Mouse (Mus musculus) frontal cortex, postnatal 10 days (tissue): ENCODE data around the gene Marcks.
A peak's percentile ranks its signal among the peaks of the same experiment; 100 is the strongest.
"Not testable (repeated sequence)": the region's sequence is repeated elsewhere in the genome, so short reads cannot be mapped to it uniquely, and the experiment has no call there.

ENCODE experiments used
- DNase-seq, 2 experiments: peaks; one replicate each; pipeline ENCODE4 v3.0.0; 2022; ENCODE audit warnings: low spot score in 2 of 2, mixed read lengths in 1 of 2

The Marcks gene

GRCm38 (mm10) chr10:37135951-37136751, 2.6 kb downstream of the Marcks start:
- DNase-seq, result peak; percentile 27 to 47

DNA sequence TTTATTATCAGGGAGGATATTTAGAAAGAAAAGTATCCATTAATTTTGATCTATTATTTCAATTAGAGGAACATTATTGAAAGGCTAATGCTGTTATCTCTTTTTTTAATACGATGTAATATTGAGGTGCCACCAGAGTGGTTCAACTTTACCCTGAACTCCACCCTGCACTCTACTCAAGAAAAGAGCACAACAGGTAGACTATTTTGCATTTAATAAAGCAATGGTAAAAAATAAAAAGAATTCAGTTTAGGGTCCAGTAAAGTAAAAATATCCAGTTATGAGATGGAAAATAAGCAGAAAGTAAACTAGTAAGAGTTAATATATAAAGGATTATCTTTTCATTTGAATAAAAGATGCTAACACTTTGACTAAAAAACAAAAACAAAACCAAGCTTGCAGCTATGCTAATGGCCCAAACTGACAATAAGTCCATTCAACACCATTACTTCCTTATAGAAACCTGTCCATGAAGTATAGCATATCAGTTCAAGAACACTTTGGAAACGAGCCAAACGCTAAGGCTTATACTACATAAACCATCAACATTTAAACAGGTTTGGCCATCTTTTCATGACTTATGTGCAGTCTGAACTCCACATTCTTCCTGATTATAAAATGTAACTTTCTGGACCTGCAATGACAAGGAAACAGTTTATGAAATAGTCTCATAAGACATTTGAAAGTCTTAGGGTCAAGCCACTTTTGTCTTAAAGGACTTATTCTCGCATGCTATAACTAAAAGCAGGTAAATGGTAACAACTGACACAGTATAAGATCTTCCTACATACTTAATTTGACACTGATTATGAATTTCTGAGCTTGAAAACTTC, 4.6 kb downstream of the Marcks start:
- DNase-seq, result no peak

- no peak for DNase-seq
Measured at GRCm38 (mm10) chr10:37132671-37133070, 6.0 kb downstream of the Marcks start.

GRCm38 (mm10) chr10:37129652-37130051, 9.1 kb downstream of the Marcks start:
- DNase-seq, result no peak

GRCm38 (mm10) chr10:37115329-37115728, 23.4 kb downstream of the Marcks start:
- no peak for DNase-seq

DNA sequence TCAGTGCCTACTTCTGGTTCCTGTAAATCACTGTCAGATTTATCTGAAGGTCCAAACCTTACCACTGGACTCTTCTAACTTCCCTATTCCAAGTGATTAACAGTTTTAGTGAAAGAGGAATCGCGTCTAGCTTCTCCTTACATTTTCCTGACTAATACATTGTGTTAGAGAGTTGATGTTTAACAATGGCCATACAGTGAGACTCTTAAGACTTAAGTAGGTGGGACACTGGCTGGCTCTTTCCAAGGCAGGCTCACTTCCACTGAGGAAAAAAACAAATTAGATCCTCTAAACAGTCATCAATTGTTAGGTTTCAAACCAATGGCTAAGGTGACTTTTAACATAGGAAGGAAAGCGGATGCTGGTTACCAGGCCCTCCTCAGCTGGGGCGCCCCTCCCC, 25.9 kb downstream of the Marcks start:
- no peak for DNase-seq

DNA sequence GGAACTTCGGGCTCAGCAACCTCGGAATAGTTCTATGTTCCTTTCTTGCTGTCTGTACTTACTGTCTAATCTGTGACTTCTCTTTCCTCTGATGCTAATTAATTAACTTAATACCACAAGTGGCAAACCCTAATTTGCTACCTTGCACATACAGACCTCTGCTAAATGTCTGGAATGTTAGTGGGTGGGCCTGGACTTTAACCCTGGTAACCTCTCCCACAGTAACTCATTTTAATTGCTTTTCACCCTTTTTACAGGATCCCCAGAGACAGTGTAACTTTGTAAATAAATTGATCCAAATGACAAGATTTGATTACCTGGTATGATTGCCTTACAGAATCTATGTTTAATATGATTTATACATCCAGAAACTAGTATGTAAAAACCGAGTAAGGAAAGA, 26.4 kb downstream of the Marcks start:
- no peak for DNase-seq

GRCm38 (mm10) chr10:37111432-37111831, 27.3 kb downstream of the Marcks start:
- DNase-seq, result no peak

GRCm38 (mm10) chr10:37106871-37107627, 31.7 kb downstream of the Marcks start:
- no peak for DNase-seq

GRCm38 (mm10) chr10:37106303-37106702, 32.4 kb downstream of the Marcks start:
- DNase-seq, result no peak

- no peak for DNase-seq
Measured at GRCm38 (mm10) chr10:37102227-37103080, 36.3 kb downstream of the Marcks start.

- no peak for DNase-seq
Measured at GRCm38 (mm10) chr10:37101733-37102132, 37.0 kb downstream of the Marcks start.

DNA sequence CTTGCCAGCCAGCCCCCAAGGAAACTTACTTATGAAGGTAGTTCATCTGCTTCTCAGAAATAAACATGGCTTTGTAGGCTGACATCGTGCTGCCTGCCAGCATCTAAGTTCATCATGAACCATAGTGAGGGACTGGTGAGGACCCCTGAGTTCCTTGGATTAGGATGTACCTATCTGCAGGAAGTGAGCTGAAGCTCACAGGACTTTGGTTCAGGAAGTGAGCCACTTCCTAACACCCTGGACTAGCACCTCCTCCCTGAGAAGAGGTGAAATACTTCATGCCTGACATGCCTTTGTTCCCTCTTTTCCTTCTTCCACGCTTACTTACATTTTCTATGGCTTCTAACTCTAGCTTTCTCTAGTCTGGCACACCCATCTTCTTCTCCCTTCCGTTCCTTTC, 42.2 kb downstream of the Marcks start:
- DNase-seq, result no peak

DNA sequence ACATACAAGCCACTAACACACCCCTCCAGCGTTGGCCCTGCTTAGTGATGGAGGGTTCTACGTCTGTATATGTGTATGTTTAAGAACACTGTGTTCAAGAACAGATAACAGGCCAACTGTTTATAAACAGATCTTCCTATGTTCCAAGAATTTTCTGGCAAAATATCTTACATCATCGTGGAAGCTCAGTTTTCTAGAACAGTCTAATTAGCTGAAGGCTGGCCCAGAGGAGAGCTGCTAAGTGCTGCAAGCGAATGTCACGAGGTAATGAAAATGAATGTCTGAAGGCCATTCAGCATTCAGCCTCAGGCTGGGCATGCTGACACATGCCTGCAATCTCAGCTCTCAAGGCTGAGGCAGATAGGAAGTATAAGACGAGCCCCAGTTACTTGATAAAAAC, 42.9 kb downstream of the Marcks start:
- no peak for DNase-seq

GRCm38 (mm10) chr10:37093306-37093705, 45.4 kb downstream of the Marcks start:
- no peak for DNase-seq

DNA sequence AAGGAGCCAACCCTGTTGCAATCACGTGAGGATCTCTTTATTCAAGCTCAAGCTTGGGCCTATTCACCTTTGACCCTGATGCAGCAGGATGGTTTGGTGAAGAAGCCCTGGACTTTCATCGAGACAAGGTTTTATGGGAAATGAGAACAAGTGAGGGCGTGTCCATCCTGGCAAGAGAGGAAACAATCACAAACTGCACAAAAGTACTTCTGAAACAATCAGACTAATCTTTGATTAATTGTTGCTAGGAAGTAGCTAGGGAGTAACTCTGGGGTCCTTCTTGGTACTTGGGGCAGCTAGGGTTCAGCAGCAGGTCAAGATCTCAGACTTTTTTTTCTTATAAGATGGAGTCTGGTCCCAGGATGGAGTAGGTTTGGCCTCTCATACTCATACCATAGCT, 48.3 kb downstream of the Marcks start:
- DNase-seq, result no peak

DNA sequence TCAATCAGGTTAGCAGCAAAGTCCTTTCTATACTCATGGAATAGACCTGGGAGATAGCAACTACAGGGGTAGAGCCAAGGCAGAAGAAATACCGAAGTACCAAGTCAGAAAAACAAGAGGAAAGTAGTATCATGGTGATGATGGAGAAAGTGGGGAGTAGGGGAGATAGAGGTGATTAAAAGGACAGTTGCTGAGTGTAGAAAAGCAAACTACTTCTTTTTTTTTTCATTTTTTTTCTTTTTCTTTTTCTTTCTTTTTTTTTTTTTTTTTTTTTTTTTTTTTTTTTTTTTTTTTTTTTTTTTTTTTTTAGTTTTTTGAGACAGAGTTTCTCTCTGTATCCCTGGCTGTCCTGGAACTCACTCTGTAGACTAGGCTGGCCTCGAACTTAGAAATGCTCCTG, 54.6 kb downstream of the Marcks start:
- DNase-seq, result not testable (repeated sequence)
